7 mouse cellular contexts compared by ENCODE assay signal in the genomic region with DNA sequence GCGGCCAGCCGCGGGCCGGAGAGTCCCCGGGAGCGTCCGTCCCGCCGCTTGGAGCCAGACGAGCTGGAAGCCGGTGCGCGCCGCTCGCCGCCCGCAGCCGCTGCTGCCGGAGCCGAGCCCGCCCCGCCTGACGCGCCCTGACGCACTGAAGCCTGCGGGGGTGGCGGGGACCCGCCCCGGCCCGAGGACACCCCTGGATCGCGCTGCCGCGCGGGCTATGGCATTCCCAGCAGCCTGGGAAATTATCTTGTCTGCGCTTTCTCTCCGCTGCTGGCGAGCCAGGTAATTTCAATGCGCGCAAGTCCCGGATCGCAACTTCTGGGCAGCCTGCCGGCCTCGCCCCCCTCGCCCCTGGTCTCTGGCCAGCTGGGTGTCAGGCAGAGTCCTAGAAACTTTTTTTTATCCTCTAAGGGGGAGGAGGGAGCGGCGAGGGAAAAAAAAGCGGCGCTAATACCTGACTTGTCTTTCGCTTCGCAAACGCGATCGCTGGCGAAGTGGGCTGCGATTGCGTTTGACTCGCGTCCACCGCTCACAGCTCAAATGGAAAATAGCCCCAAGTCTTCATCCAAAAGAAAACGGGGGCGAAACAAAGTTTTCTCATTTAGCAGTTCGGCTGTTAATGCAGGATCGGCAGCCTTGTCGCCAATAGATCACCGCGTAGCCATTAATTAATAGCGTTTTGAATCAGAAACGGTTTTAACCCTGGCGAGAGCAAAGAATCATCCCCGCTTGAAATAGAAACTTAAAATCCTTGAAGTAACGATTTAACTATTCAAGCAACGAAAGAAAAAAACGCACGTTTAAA. TPM values are rescaled to one million over a fixed set of nuclear protein-coding genes. Genes with fewer than 3 reads are reported as not detected.
DNase-seq lines count a peak whose midpoint lies in the region; ATAC-seq and TF ChIP-seq lines count a peak whose summit lies in the region.

A gene (minus strand): TSS at position 343 of the 805 bp plus-strand sequence.

- peaks cover 5% of the 10 kb centered on the region for H3K9me3 ChIP-seq in G1E (replicated peaks)
- peaks cover 41% of the 10 kb centered on the region for H3K9me3 ChIP-seq in forebrain, postnatal 0 days (ENCODE audit: low read length)
- peaks cover 29% of the 10 kb centered on the region for H3K9me3 ChIP-seq in hindbrain, postnatal 0 days (ENCODE audit: low read length)
- peaks cover 22% of the 10 kb centered on the region for H3K9me3 ChIP-seq in lung, postnatal 0 days (ENCODE audit: low read length)
- H3K9me3 ChIP-seq in stomach, embryonic 16.5 days (replicated peaks; ENCODE audit: control insufficient read depth, low read length), result peaks cover 26% of the 10 kb centered on the region

- H3K9ac ChIP-seq in forebrain, postnatal 0 days, result peak within 1 kb of the TSS; percentile 14; the same call in 1 of the 2 replicates
- H3K9ac ChIP-seq in hindbrain, postnatal 0 days (replicated peaks; ENCODE audit: low read length), result no peak within 1 kb of the TSS; the same call in 1 of the 2 replicates
- H3K9ac ChIP-seq in lung, postnatal 0 days (replicated peaks; ENCODE audit: low read depth), result no peak within 1 kb of the TSS
- H3K9ac ChIP-seq in stomach, embryonic 16.5 days (ENCODE audit: low read length), result peak within 1 kb of the TSS; percentile 58; the same call in 1 of the 2 replicates

- H3K4me1 ChIP-seq in G1E (ENCODE audit: insufficient read depth, low read depth, low read length), result peaks cover 4% of the 10 kb centered on the region; the same call in 1 of the 2 replicates
- H3K4me1 ChIP-seq in forebrain, postnatal 0 days (ENCODE audit: insufficient read depth), result no peaks in the 10 kb centered on the region
- H3K4me1 ChIP-seq in hindbrain, postnatal 0 days (ENCODE audit: insufficient read depth, low read length), result no peaks in the 10 kb centered on the region
- no peaks in the 10 kb centered on the region for H3K4me1 ChIP-seq in lung, postnatal 0 days (ENCODE audit: insufficient read depth, low read depth, low read length)
- H3K4me1 ChIP-seq in stomach, embryonic 16.5 days (ENCODE audit: control insufficient read depth, insufficient read depth, low read length), result no peaks in the 10 kb centered on the region; the same call in 1 of the 2 replicates

- no peak for ATAC-seq in G1E (ENCODE audit: extremely low read depth, insufficient number of reproducible peaks, low FRiP score, poor library complexity, severe bottlenecking)
- peak; percentile 29; the same call in 1 of the 2 replicates for ATAC-seq in forebrain, postnatal 0 days
- peak; percentile 58; the same call in 1 of the 2 replicates for ATAC-seq in hindbrain, postnatal 0 days
- peak; percentile 44 for ATAC-seq in lung, postnatal 0 days
- ATAC-seq in stomach, embryonic 16.5 days (ENCODE audit: insufficient read depth, low FRiP score), result peak; percentile 62; the same call in 1 of the 2 replicates
- ATAC-seq in megakaryocyte progenitor cell, adult 5-6 weeks (replicated peaks; ENCODE audit: poor library complexity), result no peak

- no peak for TF ChIP-seq CTCF in G1E (IDR thresholded peaks at IDR 0.05; ENCODE audit: low read depth, low read length)
- TF ChIP-seq CTCF in forebrain, postnatal 0 days (IDR thresholded peaks at IDR 0.05; ENCODE audit: low read depth), result no peak
- TF ChIP-seq CTCF in hindbrain, postnatal 0 days (IDR thresholded peaks at IDR 0.05; ENCODE audit: low read depth), result no peak
- no peak for TF ChIP-seq CTCF in lung, postnatal 0 days (IDR thresholded peaks at IDR 0.05)

- peaks cover 20% of the 10 kb centered on the region for H3K27me3 ChIP-seq in G1E (ENCODE audit: insufficient read depth, low read length)
- H3K27me3 ChIP-seq in forebrain, postnatal 0 days (ENCODE audit: insufficient read depth, low read length), result peaks cover 65% of the 10 kb centered on the region
- peaks cover 47% of the 10 kb centered on the region for H3K27me3 ChIP-seq in hindbrain, postnatal 0 days (ENCODE audit: insufficient read depth, low read length)
- H3K27me3 ChIP-seq in lung, postnatal 0 days (replicated peaks; ENCODE audit: insufficient read depth, low read length), result peaks cover 32% of the 10 kb centered on the region
- H3K27me3 ChIP-seq in stomach, embryonic 16.5 days (ENCODE audit: control insufficient read depth, insufficient read depth, low read length), result peaks cover 50% of the 10 kb centered on the region

- no peak within 1 kb of the TSS for H3K27ac ChIP-seq in forebrain, postnatal 0 days (ENCODE audit: low read depth, low read length)
- no peak within 1 kb of the TSS for H3K27ac ChIP-seq in hindbrain, postnatal 0 days
- no peak within 1 kb of the TSS for H3K27ac ChIP-seq in lung, postnatal 0 days (ENCODE audit: low read length)
- H3K27ac ChIP-seq in stomach, embryonic 16.5 days (ENCODE audit: low read length), result no peak within 1 kb of the TSS

- peak within 1 kb of the TSS; percentile 65 for H3K4me2 ChIP-seq in forebrain, postnatal 0 days (ENCODE audit: low read depth)
- peak within 1 kb of the TSS; percentile 71 for H3K4me2 ChIP-seq in hindbrain, postnatal 0 days (ENCODE audit: low read depth, low read length)
- H3K4me2 ChIP-seq in lung, postnatal 0 days (replicated peaks; ENCODE audit: low read depth, low read length), result peak within 1 kb of the TSS; percentile 79
- peak within 1 kb of the TSS; percentile 85 for H3K4me2 ChIP-seq in stomach, embryonic 16.5 days (ENCODE audit: low read depth, low read length)

- H3K36me3 ChIP-seq in G1E (replicated peaks), result no peaks in the 10 kb centered on the region
- no peaks in the 10 kb centered on the region for H3K36me3 ChIP-seq in forebrain, postnatal 0 days (ENCODE audit: insufficient read depth)
- H3K36me3 ChIP-seq in hindbrain, postnatal 0 days (ENCODE audit: insufficient read depth, low read length), result no peaks in the 10 kb centered on the region
- no peaks in the 10 kb centered on the region for H3K36me3 ChIP-seq in lung, postnatal 0 days (ENCODE audit: insufficient read depth, low read length)
- H3K36me3 ChIP-seq in stomach, embryonic 16.5 days (ENCODE audit: control insufficient read depth, insufficient read depth, low read length), result peaks cover 6% of the 10 kb centered on the region; the same call in 1 of the 2 replicates

- WGBS in forebrain, postnatal 0 days, result 2% methylated on average over 75 of the region's 75 CpGs
- WGBS in hindbrain, postnatal 0 days, result under 1% methylated on average over 75 of the region's 75 CpGs
- WGBS in lung, postnatal 0 days, result under 1% methylated on average over 63 of the region's 75 CpGs
- WGBS in stomach, embryonic 16.5 days, result under 1% methylated on average over 74 of the region's 75 CpGs

- TF ChIP-seq EP300 in lung, postnatal 0 days (IDR thresholded peaks at IDR 0.05), result no peak

- no peak for DNase-seq in G1E (ENCODE audit: low spot score)
- DNase-seq in adrenal gland, adult 18-20 months (ENCODE audit: low spot score in 2 of 2), result peak; percentile 40 to 55
- peak; percentile 65 for DNase-seq in forebrain, postnatal 0 days
- peak; percentile 49 for DNase-seq in hindbrain, postnatal 0 days (ENCODE audit: low spot score)
- DNase-seq in lung, postnatal 0 days (ENCODE audit: low spot score), result peak; percentile 50

- H3K4me3 ChIP-seq in G1E (ENCODE audit: low read depth, low read length), result peak within 1 kb of the TSS; percentile 2; the same call in 1 of the 2 replicates
- peak within 1 kb of the TSS; percentile 44 for H3K4me3 ChIP-seq in forebrain, postnatal 0 days (ENCODE audit: low read depth, low read length)
- H3K4me3 ChIP-seq in hindbrain, postnatal 0 days (ENCODE audit: low read length), result peak within 1 kb of the TSS; percentile 52
- peak within 1 kb of the TSS; percentile 58 for H3K4me3 ChIP-seq in lung, postnatal 0 days (ENCODE audit: low read depth, low read length)
- peak within 1 kb of the TSS; percentile 59 for H3K4me3 ChIP-seq in stomach, embryonic 16.5 days (replicated peaks; ENCODE audit: low read length)

RNA-seq across cellular contexts. Expression of the gene that starts here (rescaled TPM):
- total RNA-seq in G1E (2014; fragmentation: Nextera tagmentation), result not detected in 2 replicates
- total RNA-seq in G1E (2017), result 0.06 TPM in 1 of 2 replicates, not detected in the other
- polyA plus RNA-seq in G1E (2012), result not detected in 2 replicates
- total RNA-seq in adrenal gland, adult 18-20 months (2021), result not detected
- 0.54 and 0.95 TPM in 2 replicates for total RNA-seq in forebrain, postnatal 0 days (2014; rRNA removed)
- polyA plus RNA-seq in forebrain, postnatal 0 days (2015; fragmentation: Nextera tagmentation; extraction: Ambion mirVana), result 0.45 and 0.76 TPM in 2 replicates
- total RNA-seq in hindbrain, postnatal 0 days (2014; rRNA removed), result 0.61 and 0.99 TPM in 2 replicates
- 0.63 and 0.82 TPM in 2 replicates for polyA plus RNA-seq in hindbrain, postnatal 0 days (2015; fragmentation: Nextera tagmentation; extraction: Ambion mirVana)
- polyA plus RNA-seq in lung, postnatal 0 days (2015; fragmentation: Nextera tagmentation; extraction: Ambion mirVana), result 1.3 and 1.4 TPM in 2 replicates
- polyA plus RNA-seq in stomach, embryonic 16.5 days (2015; fragmentation: Nextera tagmentation; extraction: Ambion mirVana), result 2.4 and 4.2 TPM in 2 replicates
- not detected in 2 replicates for total RNA-seq in megakaryocyte progenitor cell, adult 5-6 weeks (2015)
- total RNA-seq in megakaryocyte progenitor cell, adult 5-6 weeks (2017), result 0.04 TPM in 1 of 2 replicates, not detected in the other

Comparison
In these comparisons a context has a peak if more than half of its experiments do, and no peak if none do; other contexts are left out.
1. Peak in DNase-seq in adrenal gland, adult 18-20 months; RNA of the gene not detected or under 1 TPM.
2. Peak in DNase-seq, ATAC-seq, H3K4me3 ChIP-seq, H3K9ac ChIP-seq and H3K4me2 ChIP-seq in forebrain, postnatal 0 days; RNA of the gene not detected or under 1 TPM.
3. Peak in DNase-seq, ATAC-seq, H3K4me3 ChIP-seq and H3K4me2 ChIP-seq in hindbrain, postnatal 0 days; RNA of the gene not detected or under 1 TPM.
4. ATAC-seq: peak in lung, postnatal 0 days (single experiment) and stomach, embryonic 16.5 days (single experiment); none in G1E (single experiment) and megakaryocyte progenitor cell, adult 5-6 weeks (single experiment).
5. H3K4me3 ChIP-seq: peak in every context shown above with its lines; median percentile 59 in stomach, embryonic 16.5 days; 58 in lung, postnatal 0 days; 52 in hindbrain, postnatal 0 days; 44 in forebrain, postnatal 0 days; 2 in G1E.
6. Peak in every context shown above with its lines, with median percentiles within 50 percentile points of each other: H3K4me2 ChIP-seq.